Mouse (Mus musculus) brain, embryonic 14.5 days (tissue): ENCODE measurements around the gene Ugp2. TPM values are rescaled to one million over a fixed set of nuclear protein-coding genes. Genes with fewer than 3 reads are reported as not detected.
"Not testable (repeated sequence)": the region's sequence is repeated elsewhere in the genome, so short reads cannot be mapped to it uniquely, and the experiment has no call there.

Source experiments
- DNase-seq: peaks from one replicate; pipeline ENCODE4 v3.0.0-alpha.2; 2011; ENCODE audit warnings: low read depth
- CTCF ChIP-seq: fragments of 200-500 bp; IDR thresholded peaks from 2 replicates; pipeline ENCODE4 v1.5.1; 2012; ENCODE audit warnings: inconsistent platforms, mild to moderate bottlenecking, moderate library complexity, borderline replicate concordance; ENCODE audit not compliant: insufficient read depth, insufficient read length; ENCODE audit errors: extremely low read depth
- POLR2A ChIP-seq: fragments of 200-500 bp; IDR thresholded peaks from 2 replicates; pipeline ENCODE4 v1.6.1; 2012; ENCODE audit warnings: mild to moderate bottlenecking, inconsistent platforms, borderline replicate concordance; ENCODE audit not compliant: poor library complexity, insufficient read depth, insufficient read length, severe bottlenecking; ENCODE audit errors: extremely low read depth
- polyA plus RNA-seq: library from polyadenylated mRNA; depleted of rRNA; stranded (reverse); fragments of >200 nt; gene quantifications from 2 replicates; pipeline ENCODE4 v1.2.3, GENCODE M21; 2012; rRNA removed

The Ugp2 gene
- polyA plus RNA-seq, 1 experiment, result 29.0 TPM

DNA sequence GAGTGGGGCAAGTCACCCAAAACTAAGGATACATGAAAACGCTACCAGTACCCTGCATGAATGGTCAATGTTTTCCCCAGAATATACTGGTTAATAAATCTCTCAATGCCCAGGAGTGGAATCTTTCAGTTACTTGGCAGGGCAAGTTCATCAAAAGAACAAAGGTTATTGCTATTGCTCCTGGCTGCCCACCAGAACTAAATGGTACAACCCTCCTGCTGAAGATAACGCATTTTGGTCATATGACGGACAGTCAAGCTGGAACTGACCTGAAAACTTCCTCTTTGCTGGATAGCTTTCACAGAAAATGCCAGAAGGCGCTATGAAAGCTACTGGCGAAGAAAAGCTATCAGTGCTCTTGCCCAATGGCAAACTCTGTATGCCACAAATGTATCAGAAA, 45.2 kb downstream of the Ugp2 start:
- TF ChIP-seq CTCF (no peak), POLR2A (no peak)
- no peak for DNase-seq

DNA sequence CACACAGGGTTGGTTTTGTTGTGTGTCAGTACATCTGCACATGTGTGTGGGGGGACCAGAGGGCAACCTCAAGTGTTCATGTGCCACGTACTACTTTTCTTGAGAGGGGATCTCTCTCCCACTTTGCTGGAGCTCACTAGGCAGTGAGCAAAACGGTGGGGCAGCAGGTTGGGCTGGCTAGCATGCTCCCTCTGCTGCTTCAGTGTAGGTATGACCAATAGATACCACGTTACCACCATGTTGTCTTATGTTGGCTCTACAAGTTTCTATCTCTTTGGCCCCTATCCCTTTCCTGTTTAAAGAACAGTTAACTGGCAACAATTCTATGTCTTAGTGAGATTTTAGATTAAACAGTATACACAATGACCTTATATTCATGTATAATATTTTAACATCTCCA, 48.7 kb downstream of the Ugp2 start:
- no peak for DNase-seq
- TF ChIP-seq CTCF, result no peak
- TF ChIP-seq POLR2A, result no peak

DNA sequence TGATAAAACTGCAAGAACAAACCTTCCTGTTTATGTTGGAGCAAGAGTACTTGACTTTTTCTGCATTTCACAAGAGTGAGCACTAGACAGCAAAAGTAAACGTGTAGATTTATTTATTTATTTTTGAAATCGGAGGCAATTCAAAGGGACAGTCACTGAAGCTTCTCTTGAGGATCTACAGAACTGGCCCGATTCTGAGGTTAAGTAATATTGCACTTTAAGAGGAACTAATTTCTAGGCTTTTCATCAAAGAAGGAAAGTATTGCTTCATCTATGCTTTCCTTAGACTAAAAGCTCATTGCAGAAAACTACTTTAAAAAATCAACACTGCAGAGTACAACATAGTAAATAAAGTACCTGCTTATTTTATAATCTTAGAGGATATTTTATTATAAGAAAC, 49.4 kb downstream of the Ugp2 start:
- no peak for TF ChIP-seq CTCF
- no peak for TF ChIP-seq POLR2A
- DNase-seq, result no peak

DNA sequence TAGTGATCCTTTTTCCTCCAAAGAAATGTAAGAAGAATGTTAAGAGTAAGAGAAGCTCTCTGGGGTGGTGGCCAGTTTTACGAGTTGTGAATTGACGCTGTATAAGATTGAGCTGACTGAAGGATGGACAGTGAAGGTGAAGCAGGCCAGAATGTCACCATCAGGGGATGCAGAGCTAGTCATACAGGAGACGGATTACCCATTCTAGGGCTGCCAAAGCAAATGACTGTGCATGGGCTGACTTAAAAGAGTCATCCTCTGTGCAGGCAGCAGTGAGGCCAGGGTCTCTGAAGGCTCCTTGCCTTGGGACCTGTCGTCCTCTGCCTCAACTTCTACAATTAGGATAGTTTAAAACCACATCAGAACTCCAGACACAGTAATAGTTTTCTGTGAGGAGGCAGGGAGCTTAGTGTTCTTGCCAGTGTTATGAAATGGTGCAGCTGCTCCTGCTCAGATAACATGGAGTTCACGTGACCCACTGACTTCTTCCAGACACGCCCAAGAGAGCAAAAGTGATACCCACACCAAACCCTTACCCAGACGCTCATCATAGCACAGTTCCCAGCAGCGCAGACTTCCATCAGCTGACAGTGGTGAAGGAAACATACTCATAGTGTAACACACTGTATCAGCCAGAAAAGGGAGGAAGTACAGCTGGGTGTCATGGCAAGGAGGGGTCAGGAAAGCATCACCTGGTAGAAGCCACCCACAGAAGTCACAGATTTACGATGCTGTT, 56.9 kb downstream of the Ugp2 start:
- no peak for TF ChIP-seq CTCF
- TF ChIP-seq POLR2A, result no peak
- no peak for DNase-seq

DNA sequence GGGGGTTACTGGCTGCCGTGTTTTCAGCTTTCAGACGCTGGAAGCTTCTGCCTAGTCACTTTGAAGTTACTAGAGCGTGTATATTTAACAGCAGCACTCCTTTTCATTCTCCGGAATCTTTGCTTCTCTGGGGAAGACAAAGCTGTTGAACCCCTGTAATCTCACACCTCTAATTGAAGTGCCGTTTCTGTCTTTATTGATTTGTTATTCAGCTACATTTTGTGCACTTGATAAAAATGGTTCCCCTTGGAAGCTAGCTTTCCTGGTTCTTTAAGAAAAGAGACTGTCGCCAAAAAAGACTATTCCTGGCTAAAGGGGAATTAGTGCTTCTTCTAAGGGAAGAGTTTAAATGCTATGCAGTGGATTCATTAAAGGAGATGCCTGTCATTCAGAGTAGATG, 61.5 kb downstream of the Ugp2 start:
- peak; percentile 35 for DNase-seq

DNA sequence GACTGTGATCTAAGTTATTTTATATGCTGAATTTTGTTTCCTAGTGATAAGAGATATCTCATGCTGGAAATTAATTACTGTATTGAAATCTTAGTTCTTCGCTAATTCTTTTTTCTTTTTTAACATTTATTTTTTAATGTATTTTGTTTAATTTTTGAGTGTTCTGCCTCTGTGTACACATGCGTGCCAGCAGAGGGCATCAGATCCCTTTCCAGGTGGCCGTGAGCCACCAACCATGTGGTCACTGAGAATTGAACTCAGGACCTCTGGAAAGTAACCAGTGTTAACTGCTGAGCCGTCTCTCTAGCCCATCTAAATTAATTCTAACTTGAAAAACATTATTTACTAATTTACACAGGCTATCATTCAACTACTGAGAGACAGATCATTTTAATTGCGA, 62.9 kb downstream of the Ugp2 start:
- DNase-seq, result peak; percentile 19
- peak; percentile 53; the same call in 1 of the 2 replicates for TF ChIP-seq CTCF
- no peak for TF ChIP-seq POLR2A

More for the DNA sequence above, 61.5 kb downstream of the Ugp2 start:
- TF ChIP-seq POLR2A, result no peak
- TF ChIP-seq CTCF, result no peak

DNA sequence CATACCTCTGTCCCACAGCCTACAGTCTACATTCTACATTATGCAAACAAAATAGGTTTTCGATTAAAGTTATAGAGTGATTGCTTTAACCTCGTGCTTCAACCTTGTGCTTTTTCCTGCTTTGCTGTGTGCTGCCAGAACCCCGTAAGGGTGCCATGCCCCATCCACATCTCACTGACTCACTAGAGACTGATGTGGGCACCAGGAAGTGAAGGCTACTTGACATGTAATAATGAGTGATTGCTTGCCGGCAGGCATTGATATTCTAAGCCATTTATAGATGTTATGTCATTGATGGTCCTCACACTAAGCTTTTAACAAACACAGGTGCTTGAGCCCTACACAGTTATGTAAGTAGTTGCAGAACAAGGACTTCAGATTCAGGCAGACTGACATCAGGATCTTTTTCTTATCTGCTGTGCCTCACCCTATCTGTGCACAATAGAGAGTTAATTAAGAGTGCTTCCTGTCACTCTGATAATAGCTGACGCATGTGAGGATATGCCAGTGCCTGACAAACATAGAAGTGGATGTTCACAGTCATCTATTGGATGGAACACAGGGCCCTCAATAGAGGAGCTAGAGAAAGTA, 63.8 kb downstream of the Ugp2 start:
- TF ChIP-seq POLR2A (no peak), CTCF (no peak)

DNA sequence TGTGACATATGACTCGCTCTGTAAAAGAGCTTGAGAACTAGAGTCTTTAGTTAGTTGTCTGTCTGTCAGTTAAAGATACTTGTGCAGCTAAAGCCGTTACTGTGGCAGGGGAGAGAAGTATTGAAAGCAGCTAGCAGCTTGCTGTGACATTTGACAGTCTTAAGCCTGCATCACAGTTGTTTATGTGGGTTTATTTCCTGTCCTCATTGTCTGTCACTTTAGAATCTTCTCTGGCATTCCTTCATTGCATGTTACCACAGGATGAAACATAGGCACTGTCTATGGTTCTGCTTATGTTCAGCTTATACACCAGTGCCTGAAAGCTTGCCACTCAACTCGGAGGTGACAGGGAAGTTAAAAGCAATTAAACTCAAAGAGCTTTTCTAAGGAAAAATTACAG, 67.4 kb downstream of the Ugp2 start:
- no peak for DNase-seq
- TF ChIP-seq CTCF (no peak), POLR2A (no peak)

More for the DNA sequence above, 63.8 kb downstream of the Ugp2 start:
- DNase-seq, result no peak

DNA sequence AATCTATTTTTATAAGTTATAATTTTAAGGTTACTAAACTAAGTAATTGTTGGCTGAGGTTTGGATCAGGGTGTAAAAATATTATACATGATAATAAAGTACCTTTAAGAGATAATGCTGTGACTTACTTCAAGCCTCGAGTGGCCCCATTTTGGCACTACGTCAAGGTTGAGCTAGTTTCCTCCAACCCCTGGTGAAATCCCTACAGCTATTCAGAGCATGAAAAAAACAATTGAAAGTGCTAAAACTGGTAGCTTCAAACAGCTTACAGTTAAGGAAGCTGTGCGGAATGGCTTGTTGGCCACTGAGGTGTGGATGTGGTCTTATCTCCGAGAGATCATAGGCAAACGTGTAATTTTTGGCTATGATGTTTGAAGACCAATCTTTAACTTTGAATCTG, 75.5 kb downstream of the Ugp2 start:
- no peak for DNase-seq
- TF ChIP-seq POLR2A (no peak), CTCF (no peak)

DNA sequence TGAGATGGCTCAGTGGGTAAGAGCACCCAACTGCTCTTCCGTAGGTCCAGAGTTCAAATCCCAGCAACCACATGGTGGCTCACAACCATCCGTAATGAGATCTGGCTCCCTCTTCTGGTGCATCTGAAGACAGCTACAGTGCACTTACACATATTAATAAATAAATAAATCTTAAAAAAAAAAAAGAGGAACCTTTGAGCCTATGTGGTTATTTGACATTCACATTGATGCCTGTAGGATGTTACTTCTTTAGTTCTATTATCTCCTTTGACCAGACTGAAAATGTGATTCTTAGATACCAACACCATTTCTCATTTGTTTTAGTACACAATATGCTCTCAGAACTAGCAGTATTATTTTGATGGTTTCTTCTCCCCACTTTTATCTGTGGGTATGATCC, 82.8 kb downstream of the Ugp2 start:
- not testable (repeated sequence) for DNase-seq

DNA sequence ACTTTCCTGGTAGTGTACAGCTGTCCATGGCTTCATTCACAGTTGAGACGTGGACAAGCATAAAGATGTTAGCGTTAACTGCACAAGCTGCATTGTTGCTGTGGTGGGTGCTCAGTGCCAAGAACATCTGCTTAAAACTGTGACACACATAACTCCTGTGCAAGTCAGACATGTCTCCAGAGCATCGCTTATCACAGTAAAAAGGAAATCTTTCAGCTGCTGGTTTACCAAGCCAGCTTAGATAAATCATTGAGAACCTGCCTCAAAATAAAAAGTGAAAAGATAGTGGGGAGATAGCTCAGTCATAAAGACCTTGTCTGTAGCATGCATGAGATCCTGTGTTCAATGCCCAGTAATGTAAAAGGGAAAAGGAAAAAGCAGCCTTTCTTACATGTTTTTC, 84.6 kb downstream of the Ugp2 start:
- TF ChIP-seq CTCF (no peak), POLR2A (no peak)
- no peak for DNase-seq

DNA sequence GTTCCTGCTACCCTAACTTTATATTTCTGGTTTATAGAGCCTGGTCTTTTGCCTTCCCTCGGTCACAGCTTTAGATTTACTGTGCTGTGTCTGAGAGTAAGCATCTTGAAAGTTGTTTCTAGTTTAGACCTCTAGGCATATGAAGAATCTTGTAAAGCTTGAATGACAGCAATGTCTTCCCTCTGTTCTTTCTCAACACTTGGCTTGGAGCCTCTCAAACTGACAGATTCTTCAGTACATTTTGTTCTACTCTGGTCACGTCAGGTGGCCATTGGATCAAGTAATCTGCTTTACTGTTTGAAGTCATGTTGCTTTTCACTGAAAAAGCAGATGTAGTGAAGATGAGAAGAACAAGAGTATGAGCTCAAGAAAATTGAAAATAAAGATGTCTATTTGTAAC, 94.8 kb downstream of the Ugp2 start:
- no peak for TF ChIP-seq POLR2A
- TF ChIP-seq CTCF, result no peak
- no peak for DNase-seq

Other genes starting within 250 kb of the Ugp2 start
- 24.3 and 27.2 TPM in 2 replicates for gene Vps54, start 131.9 kb downstream of the Ugp2 start, polyA plus RNA-seq
- gene Wdpcp, start 201.0 kb upstream of the Ugp2 start, polyA plus RNA-seq, result 8.6 and 10.2 TPM in 2 replicates
- gene Mdh1, start 201.2 kb upstream of the Ugp2 start, polyA plus RNA-seq, result 230 and 233 TPM in 2 replicates